Mouse (Mus musculus) hematopoietic multipotent progenitor cell, adult 10-12 weeks (in vitro differentiated cells): ENCODE results near the gene 1810037I17Rik. TPM values are rescaled to one million over a fixed set of nuclear protein-coding genes. Genes with fewer than 3 reads are reported as not detected.

ENCODE experiments used
- polyA plus RNA-seq: library from polyadenylated mRNA; stranded (reverse); fragments of >175 nt; gene quantifications from 2 replicates; pipeline ENCODE4 v1.2.3, GENCODE M21; 2012; ENCODE audit warnings: low replicate concordance

1810037I17Rik gene
- polyA plus RNA-seq = 32.6 and 50.9 TPM in 2 replicates

GRCm38 (mm10) chr3:122924009-122924914 lies at the start of gene 1810037I17Rik:
Gene 1810037I17Rik, plus strand, starts transcription at chr3:122924203.

GRCm38 (mm10) chr3:122894772-122895171 lies 29.2 kb upstream of the 1810037I17Rik start, which contains the start of gene Fabp2:
Gene Fabp2, plus strand, starts transcription at chr3:122895072.

GRCm38 (mm10) chr3:122919260-122919659 lies 4.7 kb upstream of the 1810037I17Rik start, which contains the start of gene Gm10959:
Gene Gm10959, minus strand, starts transcription at chr3:122919360.

Other genes with a start within 250 kb of the 1810037I17Rik start
- 0.76 and 1.3 TPM in 2 replicates for gene Pde5a, start 195.3 kb upstream of the 1810037I17Rik start, polyA plus RNA-seq
- not detected in 2 replicates for gene Fabp2, start 29.1 kb upstream of the 1810037I17Rik start, polyA plus RNA-seq
- gene Gm10959, start 4.8 kb upstream of the 1810037I17Rik start, polyA plus RNA-seq = not detected in 2 replicates
- 1.1 and 1.2 TPM in 2 replicates for gene Usp53, start 60.3 kb downstream of the 1810037I17Rik start, polyA plus RNA-seq
- gene Myoz2, start 110.8 kb downstream of the 1810037I17Rik start, polyA plus RNA-seq = not detected in 2 replicates